Mouse (Mus musculus) common myeloid progenitor, adult 5-6 weeks (primary cell): ENCODE data around the gene Zfp207. TPM values are rescaled to one million over a fixed set of nuclear protein-coding genes. Genes with fewer than 3 reads are reported as not detected.

Source experiments
- total RNA-seq: library from RNA; stranded (forward); fragments of 200-1000, 187-1606 nt; gene quantifications from 2 replicates; pipeline ENCODE4 v1.2.3, GENCODE M21; 2017

Gene Zfp207
- total RNA-seq, 1 experiment from 2014 or later: 248 TPM

Other genes starting within 250 kb of the Zfp207 start
- gene Tefm, start 241.1 kb upstream of the Zfp207 start, total RNA-seq: 9.3 and 11.6 TPM in 2 replicates
- gene Adap2, start 229.2 kb upstream of the Zfp207 start, total RNA-seq: not detected in 2 replicates
- 5.6 and 8.1 TPM in 2 replicates for gene Rnf135, start 199.4 kb upstream of the Zfp207 start, total RNA-seq
- 57.0 and 82.5 TPM in 2 replicates for gene Rhot1, start 174.3 kb upstream of the Zfp207 start, total RNA-seq
- gene Rhbdl3, start 82.4 kb upstream of the Zfp207 start, total RNA-seq: 0.73 and 1.5 TPM in 2 replicates
- 11.3 and 14.2 TPM in 2 replicates for gene 5730455P16Rik, start 5.2 kb upstream of the Zfp207 start, total RNA-seq
- gene Psmd11, start 45.3 kb downstream of the Zfp207 start, total RNA-seq: 81.0 and 107 TPM in 2 replicates
- 1.5 and 6.5 TPM in 2 replicates for gene Cdk5r1, start 93.7 kb downstream of the Zfp207 start, total RNA-seq